Mouse (Mus musculus) liver, adult 2 months (tissue): ENCODE measurements around the gene St6galnac3. TPM values are rescaled to one million over a fixed set of nuclear protein-coding genes. Genes with fewer than 3 reads are reported as not detected.

Experiments used
- DNase-seq: peaks from one replicate; pipeline ENCODE4 v3.0.0-alpha.2; 2011; ENCODE audit warnings: low read depth, low spot score; ENCODE audit errors: extremely low read depth
- H3K27ac ChIP-seq: fragments of 200-500 bp; replicated peaks from 2 replicates; pipeline ENCODE4 v1.5.1; 2012; ENCODE audit warnings: low read depth, mild to moderate bottlenecking, control low read depth, inconsistent platforms, low read length; ENCODE audit not compliant: insufficient read depth
- H3K27me3 ChIP-seq: fragments of 200-500 bp; 2 replicates; pipeline ENCODE4 v1.6.1; 2012; ENCODE audit warnings: mild to moderate bottlenecking, moderate library complexity, low read length, inconsistent platforms; ENCODE audit not compliant: control insufficient read depth, insufficient read depth
- H3K36me3 ChIP-seq: fragments of 200-500 bp; 2 replicates; pipeline ENCODE4 v1.6.1; 2012; ENCODE audit warnings: low read length, inconsistent platforms; ENCODE audit not compliant: control insufficient read depth, insufficient read depth
- H3K4me1 ChIP-seq: fragments of 200-500 bp; 2 replicates; pipeline ENCODE4 v1.6.1; 2011; ENCODE audit warnings: low read length; ENCODE audit not compliant: control insufficient read depth, insufficient read depth
- H3K4me3 ChIP-seq: fragments of 200-500 bp; 2 replicates; pipeline ENCODE4 v1.5.1; 2011; ENCODE audit warnings: low read depth, mild to moderate bottlenecking, control low read depth, low read length, moderate library complexity; ENCODE audit not compliant: insufficient read depth
- H3K79me2 ChIP-seq: fragments of 200-500 bp; 2 replicates; pipeline ENCODE4 v1.6.1; 2012; ENCODE audit warnings: inconsistent platforms, mild to moderate bottlenecking, low read length, moderate library complexity; ENCODE audit not compliant: control insufficient read depth, insufficient read depth
- H3K9ac ChIP-seq: fragments of 200-500 bp; 2 replicates; pipeline ENCODE4 v1.6.1; 2012; ENCODE audit warnings: low read depth, mild to moderate bottlenecking, control low read depth, inconsistent platforms, low read length
- CTCF ChIP-seq: fragments of 200-500 bp; IDR thresholded peaks from 2 replicates; pipeline ENCODE4 v1.5.1; 2011; ENCODE audit warnings: low read depth, low read length, control low read depth
- POLR2A ChIP-seq: fragments of 200-500 bp; IDR thresholded peaks from 2 replicates; pipeline ENCODE4 v1.6.1; 2011; ENCODE audit warnings: low read length, control low read depth; ENCODE audit not compliant: insufficient read depth; ENCODE audit errors: extremely low read depth
- WGBS: fragments of 180-500 bp; shearing (Covaris S2); methylation state at CpG from one replicate; pipeline ENCODE4 v1.1.7; 2018; 5-methylcytosine and 5-hydroxymethylcytosine counted together
- polyA plus RNA-seq: library from polyadenylated mRNA; depleted of rRNA; stranded (reverse); fragments of >200 nt; gene quantifications from 2 replicates; pipeline ENCODE4 v1.2.3, GENCODE M21; 2012
- total RNA-seq: library from RNA; depleted of rRNA; stranded (reverse); fragments of >200 nt; gene quantifications from 2 replicates; pipeline ENCODE4 v1.2.3, GENCODE M21; 2014

The St6galnac3 gene
- total and polyA plus RNA-seq, 2 experiments: 0.24 to 0.83 TPM

- no peaks in the 10 kb centered on the region for H3K36me3 ChIP-seq
- H3K27ac ChIP-seq: no peak overlapping the region
- no peaks in the 10 kb centered on the region for H3K27me3 ChIP-seq
- no peak overlapping the region for H3K9ac ChIP-seq
- no peak overlapping the region for H3K4me3 ChIP-seq
- H3K79me2 ChIP-seq: no peaks in the 10 kb centered on the region; the same call in 1 of the 2 replicates
- 95% methylated on average over 10 of the region's 10 CpGs for WGBS
- no peak for DNase-seq
- no peak for TF ChIP-seq POLR2A
- no peak for TF ChIP-seq CTCF
- H3K4me1 ChIP-seq: no peaks in the 10 kb centered on the region
These were observed 53.9 kb downstream of the St6galnac3 start for GRCm38 (mm10) chr3:153670953-153671674.

GRCm38 (mm10) chr3:153669737-153670435 is 55.1 kb downstream of the St6galnac3 start:
- Histone ChIP-seq H3K4me3 (no peak overlapping the region), H3K27me3 (no peaks in the 10 kb centered on the region), H3K36me3 (no peaks in the 10 kb centered on the region), H3K4me1 (no peaks in the 10 kb centered on the region), H3K27ac (no peak overlapping the region), H3K79me2 (no peaks in the 10 kb centered on the region), H3K9ac (no peak overlapping the region)
- DNase-seq: no peak
- WGBS: 88% methylated on average over 13 of the region's 13 CpGs
- no peak for TF ChIP-seq CTCF
- no peak for TF ChIP-seq POLR2A

GRCm38 (mm10) chr3:153669329-153669728 is 55.6 kb downstream of the St6galnac3 start:
- no peak for TF ChIP-seq CTCF
- no peak for TF ChIP-seq POLR2A
- H3K9ac ChIP-seq: no peak overlapping the region
- H3K27ac ChIP-seq: no peak overlapping the region
- H3K79me2 ChIP-seq: no peaks in the 10 kb centered on the region
- H3K36me3 ChIP-seq: no peaks in the 10 kb centered on the region
- no peak overlapping the region for H3K4me3 ChIP-seq
- no peaks in the 10 kb centered on the region for H3K27me3 ChIP-seq
- WGBS: 84% methylated on average over 8 of the region's 8 CpGs
- H3K4me1 ChIP-seq: no peaks in the 10 kb centered on the region
- no peak for DNase-seq

GRCm38 (mm10) chr3:153668447-153669290 is 56.3 kb downstream of the St6galnac3 start:
- Histone ChIP-seq H3K36me3 (no peaks in the 10 kb centered on the region), H3K4me3 (no peak overlapping the region), H3K9ac (no peak overlapping the region), H3K27ac (no peak overlapping the region), H3K4me1 (no peaks in the 10 kb centered on the region), H3K27me3 (no peaks in the 10 kb centered on the region), H3K79me2 (no peaks in the 10 kb centered on the region)
- 78% methylated on average over 21 of the region's 21 CpGs for WGBS
- TF ChIP-seq CTCF (no peak), POLR2A (no peak)
- DNase-seq: no peak

GRCm38 (mm10) chr3:153664696-153665095 is 60.3 kb downstream of the St6galnac3 start:
- Histone ChIP-seq H3K4me3 (no peak overlapping the region), H3K27ac (no peak overlapping the region), H3K27me3 (no peaks in the 10 kb centered on the region), H3K4me1 (no peaks in the 10 kb centered on the region), H3K9ac (no peak overlapping the region), H3K79me2 (no peaks in the 10 kb centered on the region), H3K36me3 (no peaks in the 10 kb centered on the region)
- DNase-seq: no peak
- WGBS: 89% methylated on average over 5 of the region's 5 CpGs
- TF ChIP-seq CTCF (no peak), POLR2A (no peak)
